Mouse (Mus musculus) erythroid progenitor cell, adult 5-6 weeks (primary cell): ENCODE results near the gene Enpp7. TPM values are rescaled to one million over a fixed set of nuclear protein-coding genes. Genes with fewer than 3 reads are reported as not detected.

Experiments
- ATAC-seq: replicated peaks from 2 replicates; pipeline ENCODE4 v1.8.0; 2016; ENCODE audit warnings: moderate number of reproducible peaks, mild to moderate bottlenecking, moderate TSS enrichment, inconsistent platforms; ENCODE audit not compliant: poor library complexity, low FRiP score, severe bottlenecking
- total RNA-seq, 2 experiments: library from RNA; stranded (forward) in 1 of 2; stranded (reverse) in 1 of 2; fragments of 150-400 nt in 1 of 2; fragments of 186-747, 209-891 nt in 1 of 2; gene quantifications; 2 replicates each; pipeline versions ENCODE4 v1.2.3 to v1.2.4; 2015 to 2017; ENCODE audit warnings: low replicate concordance in 2 of 2

Enpp7 gene
- total RNA-seq (2015; ENCODE audit: low replicate concordance) (not detected in 2 replicates), total RNA-seq (2017; ENCODE audit: low replicate concordance) (not detected in 2 replicates)

DNA sequence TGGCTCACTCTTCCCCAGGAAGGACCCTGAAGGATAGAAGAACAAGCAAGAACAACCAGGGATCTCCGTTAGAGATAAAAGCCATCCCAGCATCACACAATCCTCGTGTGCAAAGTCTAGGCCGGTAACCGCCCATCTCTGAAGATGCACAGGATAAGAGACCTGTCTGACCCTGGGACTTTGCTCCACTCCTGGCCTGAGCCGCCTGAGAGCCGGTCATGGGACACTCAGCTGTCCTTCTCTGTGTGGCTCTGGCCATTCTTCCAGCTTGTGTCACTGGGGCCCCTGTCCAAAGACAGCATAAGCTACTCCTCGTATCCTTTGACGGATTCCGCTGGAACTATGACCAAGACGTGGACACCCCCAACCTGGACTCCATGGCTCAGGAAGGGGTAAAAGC is at the start of gene Enpp7:
Gene Enpp7, plus strand, starts transcription at position 190 of the 400 bp plus-strand sequence.
- no peak for ATAC-seq

DNA sequence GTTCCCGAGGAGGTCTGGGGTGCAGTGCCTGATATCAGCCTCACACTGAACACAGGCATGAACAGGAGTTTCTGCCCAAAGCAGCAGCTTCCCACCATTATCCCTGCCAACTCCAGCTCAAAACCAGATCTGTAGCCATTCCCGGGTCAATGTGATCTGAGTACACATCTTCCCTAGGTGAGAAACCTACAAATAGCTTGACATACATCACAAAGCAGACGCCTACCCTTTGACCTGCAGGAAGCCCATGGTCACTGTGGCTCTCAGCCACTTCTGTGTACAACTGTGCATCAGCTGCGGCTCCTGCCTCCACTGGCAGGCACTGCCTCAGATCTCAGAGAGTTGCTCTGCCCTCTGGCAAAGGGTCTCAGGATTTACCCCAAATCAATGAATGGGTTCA is 48.3 kb upstream of the Enpp7 start:
- ATAC-seq = no peak

DNA sequence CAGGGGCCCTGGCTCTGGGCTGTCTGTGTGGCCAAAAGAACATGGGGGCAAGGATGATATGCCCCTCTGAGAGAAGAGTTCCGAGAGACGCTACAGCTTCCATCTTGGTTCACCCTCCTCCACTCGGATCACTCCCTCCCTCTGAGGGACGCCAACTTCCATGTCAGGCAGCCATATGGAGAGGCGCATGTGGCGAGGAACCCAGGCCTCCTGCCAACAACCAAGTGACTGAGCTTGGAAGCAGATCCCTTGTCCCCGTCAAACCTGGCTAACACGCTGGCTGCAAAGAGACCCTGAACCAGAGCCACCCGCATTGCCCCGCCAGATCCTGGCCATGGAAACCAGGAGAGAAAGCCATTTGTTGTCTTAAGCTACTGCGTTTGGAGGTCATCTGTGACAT is 47.4 kb upstream of the Enpp7 start:
- ATAC-seq = no peak

DNA sequence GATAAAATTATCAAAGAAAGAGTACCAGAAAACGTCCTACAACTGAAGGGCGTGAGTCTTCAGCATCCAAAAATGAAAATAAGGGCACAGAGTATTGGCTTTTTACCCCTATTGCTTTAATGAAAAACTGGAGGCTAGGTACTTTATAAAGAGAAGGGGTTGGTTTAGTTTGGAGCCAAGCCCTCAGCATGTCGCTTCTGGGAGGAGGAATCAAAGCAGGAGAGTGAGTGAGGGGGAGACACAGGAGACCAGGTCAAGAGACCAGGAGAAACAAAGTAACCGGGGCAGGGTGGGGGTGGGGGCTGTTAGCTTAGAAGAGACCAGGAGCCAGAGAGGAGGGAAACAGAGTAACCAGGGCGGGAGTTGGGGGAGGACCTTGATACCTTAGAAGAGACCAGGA is 46.7 kb upstream of the Enpp7 start:
- no peak for ATAC-seq

DNA sequence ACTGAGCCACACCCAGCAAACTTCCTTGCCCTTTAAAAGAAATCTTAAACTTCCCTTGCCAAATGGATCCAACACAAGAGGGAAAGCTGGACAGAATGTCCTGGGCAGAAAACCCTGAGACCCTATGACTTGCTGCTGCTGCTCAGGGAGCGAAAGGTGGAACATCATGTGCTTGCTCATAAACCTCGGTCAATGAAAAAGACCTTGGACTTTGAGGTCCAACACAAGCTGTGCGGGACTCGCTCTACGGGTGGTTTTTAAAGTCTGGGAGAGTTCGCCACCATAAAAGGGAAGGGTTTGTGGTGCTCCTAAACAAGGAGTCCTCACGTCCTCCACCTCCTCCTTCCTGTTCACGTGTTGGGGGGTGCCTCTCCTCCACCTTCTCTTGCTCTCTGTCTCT is 42.1 kb upstream of the Enpp7 start:
- ATAC-seq = no peak

DNA sequence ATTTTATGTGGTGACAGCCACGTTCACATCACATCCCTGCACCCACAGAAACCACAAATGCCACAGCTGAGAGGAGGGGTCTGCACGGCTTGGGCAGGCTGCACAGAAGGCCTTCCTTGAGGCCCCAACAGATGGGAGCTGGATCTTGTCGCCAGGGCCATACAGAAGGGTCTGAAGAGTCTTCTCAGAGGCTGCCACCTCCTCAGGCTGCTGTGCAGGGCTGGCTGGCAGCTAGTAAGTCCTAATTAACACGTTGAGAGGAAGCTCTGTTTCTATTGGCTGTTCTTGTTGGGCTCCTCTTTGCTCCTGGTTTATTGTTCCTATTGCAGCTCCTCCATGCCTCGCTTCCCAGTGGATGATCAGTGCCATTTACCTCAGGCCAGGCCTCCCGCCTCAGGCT is 33.0 kb upstream of the Enpp7 start:
- no peak for ATAC-seq

DNA sequence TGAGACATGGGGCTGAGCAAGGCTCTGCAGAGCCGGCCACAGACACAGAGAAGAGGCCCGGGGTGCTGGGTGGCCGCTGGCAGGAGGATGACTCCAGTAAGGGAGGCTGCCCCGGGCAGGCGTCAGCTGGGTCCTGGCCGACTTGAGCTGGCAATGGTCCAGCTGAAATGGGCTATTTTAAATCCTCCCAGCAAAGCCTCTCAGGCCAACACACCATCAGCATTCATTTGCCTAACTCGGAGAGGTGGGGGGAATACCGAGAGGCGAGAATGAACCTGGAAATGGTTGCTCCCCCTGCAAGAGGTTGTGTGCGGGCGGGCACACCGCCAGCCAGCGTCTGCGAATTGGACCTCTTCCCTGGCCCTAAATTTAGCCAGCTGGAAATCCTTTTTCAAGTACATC is 30.9 kb upstream of the Enpp7 start:
- no peak for ATAC-seq

DNA sequence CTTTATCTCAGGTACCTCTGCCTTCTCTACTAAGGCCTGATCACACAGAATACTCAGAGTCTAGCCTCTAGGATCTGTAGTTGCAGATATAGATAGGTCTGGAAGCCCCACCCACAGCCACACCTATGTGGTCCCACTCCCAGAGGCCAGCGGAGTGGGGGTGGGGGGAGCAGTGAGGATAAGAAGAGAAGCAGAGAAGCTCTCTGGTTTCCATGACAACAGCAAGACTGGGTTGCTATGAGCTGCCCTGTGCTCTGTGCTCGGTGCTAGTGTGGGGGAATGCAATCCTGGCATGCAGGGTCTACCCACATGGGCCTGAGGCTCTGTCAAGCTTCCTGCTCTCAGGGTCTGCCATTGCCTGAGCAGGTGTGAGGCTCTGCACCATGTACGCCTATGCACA is 27.3 kb upstream of the Enpp7 start:
- no peak for ATAC-seq

DNA sequence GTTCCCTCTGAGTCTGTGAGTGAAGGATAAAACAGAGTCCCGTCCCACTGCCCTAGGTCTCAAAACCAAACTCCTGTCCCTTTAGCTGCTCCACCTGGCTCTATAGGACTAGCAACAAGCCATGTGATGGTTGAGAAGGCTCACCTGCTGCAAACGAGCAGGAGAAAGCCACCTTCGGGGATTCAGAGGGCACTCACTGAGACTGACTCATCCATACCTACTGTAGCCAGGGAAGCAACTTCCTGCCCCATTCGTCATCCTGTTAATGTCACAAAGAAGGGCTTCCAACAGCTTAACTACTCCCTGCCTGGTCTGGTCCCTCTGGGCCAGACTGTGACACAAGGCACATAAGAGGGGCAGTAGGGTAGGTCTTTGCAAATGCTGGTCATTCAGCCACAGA is 25.5 kb upstream of the Enpp7 start:
- ATAC-seq = no peak

DNA sequence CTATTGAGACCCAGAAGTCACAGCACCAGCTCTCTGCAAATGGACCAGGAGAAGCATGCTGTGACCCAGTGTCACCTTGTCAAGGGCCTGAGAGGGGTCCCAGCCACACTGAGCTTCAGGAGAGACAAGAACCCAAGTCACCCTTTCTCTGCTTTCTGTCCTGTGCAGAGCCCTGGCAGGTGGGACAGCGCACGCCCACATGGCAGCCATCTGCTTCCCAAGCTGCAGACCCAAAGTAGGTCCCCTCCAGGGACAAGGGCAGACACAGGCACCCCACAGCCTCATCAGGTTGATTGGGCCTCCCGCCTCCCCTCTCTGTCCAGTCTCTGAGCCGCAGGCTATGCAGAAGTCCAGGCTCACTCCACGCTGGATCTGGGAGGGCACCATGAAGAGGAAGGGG is 24.1 kb upstream of the Enpp7 start:
- no peak for ATAC-seq

DNA sequence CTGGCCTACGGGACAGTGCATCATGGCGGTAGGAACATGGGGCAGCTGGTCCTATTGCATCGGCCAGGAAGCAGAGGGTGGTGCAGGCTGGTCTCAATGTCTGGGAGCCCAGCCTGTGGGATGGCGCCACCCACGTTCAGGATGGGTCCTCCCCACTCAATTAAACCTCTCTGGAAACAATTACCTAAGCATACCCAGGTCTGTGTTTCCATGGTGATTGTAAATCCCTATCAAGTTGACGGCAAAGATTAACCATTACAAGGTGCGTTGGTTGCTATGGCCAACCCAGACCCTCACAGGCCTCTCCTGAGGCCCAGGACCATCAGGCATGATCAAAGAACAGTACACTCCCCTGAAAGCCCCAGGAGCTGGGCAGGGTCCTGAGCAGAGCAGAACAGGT is 22.9 kb upstream of the Enpp7 start:
- ATAC-seq = no peak

DNA sequence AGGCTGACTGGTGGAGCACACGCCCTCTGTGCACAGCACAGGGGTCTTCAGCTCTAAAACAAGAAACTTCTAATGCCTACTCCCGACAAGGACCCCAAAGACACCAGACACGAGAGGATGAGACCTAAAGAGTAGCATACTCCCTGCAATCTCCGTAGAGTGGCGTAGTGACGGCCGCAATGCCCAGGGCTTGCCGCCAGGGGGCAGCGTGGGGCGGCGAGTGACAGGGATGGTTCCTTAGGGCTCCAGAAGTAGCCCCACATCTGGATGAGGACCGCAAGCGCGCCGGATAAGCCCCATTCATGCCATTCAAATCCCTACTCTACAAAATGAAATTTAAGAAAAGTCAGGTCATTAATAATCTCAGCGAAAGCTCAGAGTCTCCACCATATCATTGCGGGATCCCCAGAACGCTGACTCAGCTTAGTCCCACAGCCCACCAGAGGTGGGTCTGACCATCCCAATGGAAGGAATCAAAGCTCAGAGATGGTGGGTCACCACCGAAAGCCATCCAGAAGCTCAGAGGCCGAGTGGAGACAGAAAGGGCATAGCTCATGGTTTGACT is 16.4 kb upstream of the Enpp7 start:
- no peak for ATAC-seq

DNA sequence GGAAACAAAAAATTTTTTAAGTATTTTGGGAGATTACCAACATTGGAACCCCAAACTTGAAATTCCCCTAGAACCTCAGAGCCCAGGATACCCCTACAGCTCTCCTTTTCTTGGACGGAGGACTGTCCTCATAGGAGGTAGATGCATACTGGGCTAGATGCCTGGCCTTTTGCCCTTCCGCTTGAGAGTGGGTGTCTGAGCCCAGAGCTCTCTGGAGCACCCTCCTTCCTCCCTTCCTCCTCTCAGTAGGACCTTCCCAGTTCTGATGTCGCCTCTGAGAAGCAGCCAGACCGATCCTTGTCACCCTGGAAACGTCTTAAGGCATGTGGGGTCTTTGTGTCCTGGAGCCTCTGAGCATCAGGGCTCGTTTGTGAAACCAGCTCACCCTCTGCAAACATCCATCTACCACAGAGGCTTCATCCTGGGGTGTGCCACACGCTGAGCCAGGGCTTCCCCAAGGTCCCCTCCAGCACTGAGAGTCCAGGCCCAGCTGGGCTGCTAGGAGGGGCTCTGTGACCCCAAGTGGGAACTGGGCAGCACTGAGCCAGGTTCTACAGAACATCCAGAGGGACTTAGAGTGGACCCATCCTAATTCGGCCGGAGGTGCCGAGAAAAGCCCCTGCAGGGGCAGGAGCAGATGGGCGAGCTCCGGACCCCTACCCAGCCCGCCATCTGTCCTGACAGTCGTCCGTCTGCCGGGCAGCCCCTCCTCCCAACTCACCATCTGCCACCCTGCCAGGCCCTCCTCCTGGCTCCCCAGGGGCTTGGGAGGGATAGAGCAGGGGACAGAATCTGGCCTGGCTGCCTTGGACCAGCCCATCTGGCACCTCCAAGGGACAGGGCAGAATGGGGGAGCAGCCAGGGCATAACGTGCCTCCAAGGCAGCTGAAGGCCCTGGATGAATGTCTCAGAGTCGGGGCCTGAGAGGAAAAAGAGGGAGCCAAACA is 15.3 kb upstream of the Enpp7 start:
- ATAC-seq = no peak

DNA sequence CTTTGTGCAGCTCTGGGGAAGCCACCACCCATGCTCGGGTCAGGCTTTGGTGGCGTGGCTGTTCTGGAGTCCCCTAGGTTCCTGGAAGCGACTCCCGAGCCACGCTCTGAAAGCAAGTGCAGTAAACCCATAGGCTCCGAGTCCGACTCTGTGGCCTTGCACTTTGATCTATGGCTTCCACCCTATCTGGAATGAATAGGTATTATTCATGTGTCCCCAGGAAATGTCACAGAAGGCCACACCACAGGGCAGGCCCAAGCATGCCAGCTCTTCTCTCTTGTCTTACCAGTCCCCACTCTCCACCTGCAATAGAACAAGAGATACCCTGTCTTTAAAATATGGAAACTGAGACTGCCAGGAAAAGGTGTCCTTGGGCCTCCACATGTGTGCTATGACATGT is 13.6 kb upstream of the Enpp7 start:
- ATAC-seq = no peak

DNA sequence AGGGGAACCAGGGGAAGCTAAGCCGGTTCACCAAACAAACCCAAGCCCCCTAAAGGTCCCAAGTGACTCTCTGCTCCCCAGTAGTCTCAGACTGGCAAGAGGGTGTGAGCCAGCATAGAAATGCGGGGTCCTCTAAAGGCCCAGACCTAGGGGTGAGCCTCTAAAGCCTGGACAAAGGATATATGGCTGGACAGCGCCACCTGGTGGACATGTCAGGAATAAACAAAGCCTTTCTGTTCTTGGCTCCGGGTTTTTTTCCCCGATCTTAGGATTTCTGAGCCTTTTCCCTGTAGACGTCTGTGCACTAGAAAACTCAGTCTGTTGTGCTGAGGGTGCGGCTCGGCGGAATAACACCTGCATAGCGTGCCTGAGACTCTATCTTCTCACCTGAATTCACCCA is 12.6 kb upstream of the Enpp7 start:
- ATAC-seq = no peak

DNA sequence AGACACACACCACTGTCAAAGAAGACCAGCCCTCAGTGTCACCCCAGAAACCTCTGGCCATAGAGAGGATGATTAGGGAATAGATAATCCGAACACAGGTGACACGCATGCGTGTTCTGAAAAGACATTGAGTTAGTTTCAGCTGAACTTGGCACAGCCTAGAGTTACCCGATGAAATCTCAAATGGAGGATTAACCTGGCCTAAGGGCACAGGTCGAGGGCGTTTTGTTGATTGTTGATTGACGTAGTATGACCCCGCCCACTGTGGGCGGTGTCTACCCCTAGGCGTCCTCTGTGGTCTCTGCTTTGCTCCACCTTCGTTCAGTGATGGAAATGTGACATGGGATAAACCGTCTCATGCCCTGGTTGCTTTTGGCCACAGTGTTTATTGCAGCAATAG is 12.1 kb upstream of the Enpp7 start:
- ATAC-seq = no peak

DNA sequence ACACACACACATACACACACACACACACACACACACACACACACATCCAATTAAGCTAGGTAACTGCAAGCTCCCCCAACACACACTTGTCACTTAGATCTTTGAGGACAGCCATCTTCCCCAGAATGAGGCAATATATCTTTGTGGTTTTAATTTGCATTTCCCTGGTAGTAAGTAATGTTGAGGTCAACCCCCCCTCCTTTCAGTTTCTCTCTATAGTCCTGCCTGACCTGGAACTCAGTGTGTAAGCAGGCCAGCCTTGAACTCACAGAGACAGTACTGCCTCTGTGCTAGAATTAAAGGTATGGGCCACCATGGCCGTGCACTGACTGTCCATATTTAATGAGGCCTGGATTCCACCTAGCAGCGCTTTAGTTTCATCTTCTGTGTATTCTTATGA is 7.6 kb upstream of the Enpp7 start:
- ATAC-seq = no peak

DNA sequence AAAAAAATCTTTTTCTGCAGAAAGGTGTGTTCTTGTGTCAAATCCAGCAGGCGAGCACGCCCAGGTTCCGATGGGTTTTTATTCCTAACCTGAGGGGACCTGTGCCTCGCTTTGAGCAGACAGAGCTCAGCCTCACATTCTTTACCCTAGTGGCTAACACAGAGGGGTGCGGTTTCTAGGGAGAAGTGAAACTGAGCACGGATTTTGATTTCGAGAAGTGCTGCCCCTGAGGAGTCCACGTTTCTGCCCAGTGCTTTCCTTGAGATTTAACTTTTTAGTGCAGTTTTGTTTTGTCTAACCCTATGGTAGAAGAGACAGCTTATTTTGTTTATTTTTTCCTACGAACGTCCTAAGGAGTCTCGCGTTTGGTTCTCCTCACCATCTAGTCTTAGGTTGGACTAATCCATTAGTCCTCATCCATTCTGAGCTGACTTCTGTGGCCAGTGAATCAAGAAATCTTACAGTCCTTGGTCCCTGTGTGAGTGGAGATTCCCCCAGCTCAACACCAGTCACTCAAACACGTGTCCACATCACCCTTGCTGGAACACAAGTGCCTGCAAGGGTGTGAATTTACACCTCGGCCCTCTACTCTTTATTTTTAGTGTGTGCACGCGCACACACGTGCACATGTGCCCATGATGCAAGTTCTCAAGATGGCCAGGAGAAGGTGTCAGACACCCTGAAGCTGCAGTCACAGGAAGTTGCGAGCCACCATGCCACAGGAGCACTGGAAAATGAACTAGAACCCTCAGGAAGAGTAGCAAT is 6.8 kb upstream of the Enpp7 start:
- ATAC-seq = no peak

DNA sequence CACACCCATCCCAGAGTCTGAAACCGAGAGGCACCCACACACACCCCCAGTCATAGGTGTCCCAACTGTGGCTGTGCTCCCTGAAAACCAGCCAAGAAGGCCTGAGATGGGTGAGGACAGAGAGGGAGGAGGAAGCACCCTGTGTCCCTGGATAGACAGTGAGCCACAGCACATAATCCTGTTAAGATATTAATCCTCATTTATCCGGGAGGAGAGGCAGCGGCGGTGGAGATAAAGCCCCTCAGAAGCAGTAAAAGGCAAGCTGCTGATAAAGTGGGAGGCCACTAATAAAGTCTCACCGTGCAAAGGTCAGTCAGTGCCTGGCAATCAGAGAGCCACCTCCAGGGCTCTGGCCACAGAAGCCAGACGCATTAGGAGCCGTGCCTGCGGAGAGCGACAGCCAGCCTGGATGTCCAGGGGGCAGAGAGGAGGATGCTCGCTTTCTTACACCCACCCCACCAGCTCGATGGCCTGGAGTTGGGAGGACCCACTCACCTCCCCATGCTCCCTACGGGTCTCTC is 5.3 kb upstream of the Enpp7 start:
- no peak for ATAC-seq

DNA sequence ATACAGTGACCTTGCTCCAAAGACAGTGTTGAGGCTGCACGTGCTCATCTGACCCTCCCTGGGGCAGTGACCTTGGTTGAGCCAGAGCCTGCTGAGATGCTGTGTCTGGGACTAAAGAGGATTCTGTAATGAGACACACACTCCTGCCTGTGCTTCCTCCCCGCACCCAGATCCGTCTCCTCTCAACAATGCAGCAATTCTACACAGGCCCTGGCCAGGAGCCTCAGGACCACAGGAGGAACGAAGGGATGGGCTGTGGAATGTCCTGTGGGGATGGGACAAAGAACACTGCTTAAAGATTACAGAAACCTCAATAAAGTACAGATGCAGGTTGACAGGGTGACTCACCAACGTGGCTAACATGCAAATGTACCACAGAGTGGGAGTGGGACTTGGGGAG is 2.4 kb upstream of the Enpp7 start:
- ATAC-seq = no peak

DNA sequence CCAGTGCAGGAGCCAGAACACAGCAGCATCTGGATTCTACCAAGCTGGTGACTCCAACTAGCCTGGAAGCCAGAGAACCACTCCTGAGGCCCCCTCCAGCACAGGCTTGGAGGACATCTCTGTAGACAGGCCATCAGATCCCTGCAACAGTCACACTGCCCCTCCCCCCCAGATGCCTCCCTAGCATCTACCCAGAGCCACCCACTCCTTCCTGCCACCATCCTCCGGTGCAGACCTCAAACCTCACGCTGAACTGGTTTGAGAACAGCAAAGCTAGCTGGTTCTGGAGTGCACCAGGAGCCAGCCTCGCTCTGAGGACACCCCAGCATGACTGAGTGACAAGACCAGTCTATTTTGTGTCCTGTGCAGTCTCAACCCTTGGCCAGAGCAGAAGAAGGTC is 4.8 kb downstream of the Enpp7 start:
- no peak for ATAC-seq
